Mouse (Mus musculus) E14TG2a.4 (cell line): Measurements from ENCODE around the gene Wap.

Source experiments
- CTCF ChIP-seq: conservative IDR thresholded peaks from 2 replicates; pipeline ENCODE4 v1.5.1; 2014; ENCODE audit warnings: low read length
- NANOG ChIP-seq: IDR thresholded peaks from 2 replicates; pipeline ENCODE4 v1.6.1; 2014; ENCODE audit warnings: borderline replicate concordance, low read length, mixed read lengths
- POU5F1 ChIP-seq: IDR thresholded peaks from 2 replicates; pipeline ENCODE4 v1.6.1; 2014; ENCODE audit warnings: low read length, borderline replicate concordance

DNA sequence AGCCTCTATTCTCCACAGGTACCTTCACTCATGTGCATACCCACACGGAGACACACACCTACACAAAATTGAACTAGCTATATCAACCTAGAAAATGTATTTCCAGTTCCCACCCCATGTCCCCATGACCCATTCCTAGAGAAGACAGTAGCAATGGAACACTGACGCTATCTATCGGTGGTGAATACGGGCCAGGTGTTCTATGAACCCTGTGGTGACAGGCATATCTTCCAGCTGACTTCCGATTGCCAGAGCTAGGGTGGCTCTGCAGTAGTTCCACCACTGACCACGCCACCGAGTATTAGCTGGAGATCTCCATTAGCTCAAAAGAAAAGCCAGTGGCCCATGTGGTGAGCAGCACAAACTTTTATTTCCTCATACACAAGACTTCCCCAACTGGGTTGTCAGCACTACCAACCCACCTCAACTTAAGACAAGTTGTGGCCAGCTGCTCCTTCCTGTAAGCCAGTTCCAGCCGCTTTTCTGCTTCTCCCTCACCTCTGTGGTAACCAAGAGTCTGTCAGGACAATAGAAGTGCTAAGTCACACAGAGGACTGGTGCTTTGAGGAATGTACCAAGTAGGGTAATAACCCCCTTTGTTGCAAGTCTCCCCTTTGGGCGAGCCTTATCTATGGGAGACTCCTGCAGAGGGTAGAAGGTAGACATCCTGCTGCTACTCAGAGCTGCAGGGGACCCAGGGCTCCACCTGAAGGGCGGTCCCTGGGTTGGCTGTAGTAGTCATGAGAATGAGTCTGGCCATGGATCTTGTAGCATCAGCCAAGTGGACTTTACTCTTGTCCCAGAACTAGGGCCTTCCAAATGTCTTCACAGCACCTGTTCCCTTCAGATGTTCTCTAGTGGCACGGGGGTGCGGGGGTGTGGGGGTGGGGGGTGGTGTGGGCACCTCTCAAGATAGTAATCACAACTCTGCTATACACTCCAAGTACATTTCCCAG, 22.9 kb downstream of the Wap start:
- TF ChIP-seq CTCF (no peak), NANOG (no peak), POU5F1 (no peak)
